Mouse (Mus musculus) megakaryocyte, embryonic 14.5 days (primary cell): ENCODE measurements around the gene Creb5.
"Not testable (repeated sequence)": the region's sequence is repeated elsewhere in the genome, so short reads cannot be mapped to it uniquely, and the experiment has no call there.

Experiments used
- FLI1 ChIP-seq: IDR thresholded peaks from 2 replicates; pipeline ENCODE4 v1.6.1; 2012; ENCODE audit warnings: low read length, inconsistent platforms, mixed read lengths
- GATA1 ChIP-seq: IDR thresholded peaks from 3 replicates; pipeline ENCODE4 v1.6.1; 2012; ENCODE audit warnings: mixed read lengths, low read length, inconsistent platforms, borderline replicate concordance

DNA sequence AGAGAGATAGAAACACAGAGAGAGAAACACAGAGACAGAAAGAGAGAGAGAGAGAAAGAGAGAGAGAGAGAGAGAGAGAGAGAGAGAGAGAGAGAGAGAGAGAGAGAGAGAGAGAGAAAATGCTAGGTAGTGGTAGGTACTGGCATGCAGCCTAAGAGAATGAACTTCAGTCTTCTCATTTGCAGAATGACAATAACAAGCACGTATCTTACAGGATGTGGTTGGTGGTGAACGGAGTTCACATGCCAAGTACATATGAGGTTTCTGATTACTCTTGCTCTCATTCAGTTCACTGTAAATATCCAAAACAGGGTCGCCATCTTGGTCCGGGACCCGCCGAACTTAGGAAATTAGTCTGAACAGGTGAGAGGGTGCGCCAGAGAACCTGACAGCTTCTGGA is 115.5 kb downstream of the Creb5 start:
- not testable (repeated sequence) for TF ChIP-seq GATA1, FLI1
